Mouse (Mus musculus) neutrophil, adult 5-6 weeks (primary cell): ENCODE measurements around the gene Mrpl37. TPM values are rescaled to one million over a fixed set of nuclear protein-coding genes. Genes with fewer than 3 reads are reported as not detected.

Experiments used
- total RNA-seq: library from RNA; stranded (forward); fragments of 200-1000 nt; gene quantifications from 2 replicates; pipeline ENCODE4 v1.2.3, GENCODE M21; 2017

Mrpl37 gene
- total RNA-seq, 1 experiment from 2014 or later, result 31.7 TPM

Other genes starting within 250 kb of the Mrpl37 start
- gene Ssbp3, start 156.2 kb downstream of the Mrpl37 start, total RNA-seq, result 16.4 and 23.5 TPM in 2 replicates
- 6.0 and 13.0 TPM in 2 replicates for gene Cyb5rl, start 120 bp upstream of the Mrpl37 start, total RNA-seq
- gene Cdcp2, start 30.0 kb upstream of the Mrpl37 start, total RNA-seq, result not detected in 2 replicates
- gene Tmem59, start 111.5 kb upstream of the Mrpl37 start, total RNA-seq, result 202 and 210 TPM in 2 replicates
- gene Tceanc2, start 112.2 kb upstream of the Mrpl37 start, total RNA-seq, result 22.0 and 23.8 TPM in 2 replicates
- 0.70 TPM in 1 of 2 replicates, not detected in the other for gene Ldlrad1, start 142.3 kb upstream of the Mrpl37 start, total RNA-seq
- gene Lrrc42, start 186.7 kb upstream of the Mrpl37 start, total RNA-seq, result 6.1 and 7.9 TPM in 2 replicates
- 5.5 and 11.1 TPM in 2 replicates for gene Hspb11, start 186.7 kb upstream of the Mrpl37 start, total RNA-seq
- not detected in 2 replicates for gene Dio1, start 240.3 kb upstream of the Mrpl37 start, total RNA-seq
- 49.5 and 59.7 TPM in 2 replicates for gene Yipf1, start 247.5 kb upstream of the Mrpl37 start, total RNA-seq